Mouse (Mus musculus): ENCODE measurements around the gene Rnf149. TPM values are rescaled to one million over a fixed set of nuclear protein-coding genes. Genes with fewer than 3 reads are reported as not detected.

Rnf149 gene
- polyA plus RNA-seq (2015; fragmentation: Nextera tagmentation; extraction: Ambion mirVana), result 8.6 and 11.1 TPM in 2 replicates

DNA sequence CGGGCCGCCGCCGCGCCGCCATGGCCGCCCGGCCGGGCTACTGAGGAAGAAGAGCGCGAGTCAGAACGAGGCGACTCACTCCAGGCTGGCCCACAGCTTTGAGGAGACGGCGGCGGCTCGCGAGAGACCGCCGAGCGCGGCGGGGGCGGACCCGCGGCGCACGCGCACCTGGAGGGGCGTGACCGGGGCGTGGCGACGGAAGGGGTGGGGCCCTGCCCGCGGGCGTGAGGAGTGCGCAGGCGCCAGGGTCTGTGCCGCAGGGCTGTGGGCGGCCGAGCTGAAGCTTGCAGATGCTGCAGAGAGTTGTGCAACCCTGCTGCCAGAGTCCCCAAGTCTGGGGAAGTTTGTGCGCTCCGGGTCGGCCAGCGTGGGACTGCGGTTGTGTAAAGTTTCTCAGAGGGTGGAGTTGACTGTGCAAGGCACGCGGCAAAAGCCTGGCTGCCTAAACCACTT, at the start of gene Rnf149:
Rnf149 (minus strand) TSS at position 153 of the 453 bp plus-strand sequence.

DNA sequence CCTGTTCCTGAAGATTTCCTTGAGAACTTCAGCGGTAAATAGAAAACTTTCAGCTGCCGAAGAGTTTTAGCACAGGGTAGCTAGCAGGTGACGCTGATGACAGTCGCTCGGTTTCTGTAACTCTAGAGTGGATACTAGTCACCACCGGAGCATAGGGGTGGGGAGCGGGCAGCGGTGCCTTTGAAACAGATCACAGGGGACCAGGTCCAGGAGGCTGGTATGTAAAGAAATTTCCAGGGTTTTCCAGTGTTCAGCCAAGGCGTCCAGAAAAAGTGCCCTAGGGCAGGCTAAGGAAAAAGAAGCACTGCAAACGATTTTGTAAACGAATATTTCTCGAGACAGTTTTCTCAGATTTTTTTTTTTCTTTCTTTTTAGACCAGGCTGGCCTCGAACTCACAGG, 42.4 kb downstream of the Rnf149 start, which contains the start of gene Cnot11:
Cnot11 (plus strand) TSS at position 162 of the 400 bp plus-strand sequence.

Other genes with a start within 250 kb of the Rnf149 start
- 306 and 341 TPM in 2 replicates for gene Rpl31, start 209.6 kb downstream of the Rnf149 start, polyA plus RNA-seq (2015; fragmentation: Nextera tagmentation; extraction: Ambion mirVana)
- gene Tbc1d8, start 98.7 kb downstream of the Rnf149 start, polyA plus RNA-seq (2015; fragmentation: Nextera tagmentation; extraction: Ambion mirVana), result 11.3 and 11.5 TPM in 2 replicates
- 12.9 and 16.0 TPM in 2 replicates for gene Cnot11, start 42.4 kb downstream of the Rnf149 start, polyA plus RNA-seq (2015; fragmentation: Nextera tagmentation; extraction: Ambion mirVana)
- gene Creg2, start 74.1 kb upstream of the Rnf149 start, polyA plus RNA-seq (2015; fragmentation: Nextera tagmentation; extraction: Ambion mirVana), result 0.03 and 0.07 TPM in 2 replicates
- 0.33 and 0.38 TPM in 2 replicates for gene Rfx8, start 143.6 kb upstream of the Rnf149 start, polyA plus RNA-seq (2015; fragmentation: Nextera tagmentation; extraction: Ambion mirVana)
- 0.86 and 1.7 TPM in 2 replicates for gene Gm3646, start 227.9 kb upstream of the Rnf149 start, polyA plus RNA-seq (2015; fragmentation: Nextera tagmentation; extraction: Ambion mirVana)

Data from skeletal muscle tissue, postnatal 0 days (tissue).